Mouse (Mus musculus) WW6 (cell line): Measurements from ENCODE around the gene Cd200.

ENCODE experiments used
- DNase-seq: peaks from one replicate; pipeline ENCODE4 v3.0.0-alpha.2; 2013; ENCODE audit warnings: low read depth, low spot score

Gene Cd200

GRCm38 (mm10) chr16:45344879-45345278 lies 64.0 kb downstream of the Cd200 start:
- DNase-seq: no peak

- DNase-seq: no peak
These were observed 72.4 kb downstream of the Cd200 start for GRCm38 (mm10) chr16:45336478-45336877.

- DNase-seq: no peak
These were observed 74.0 kb downstream of the Cd200 start for GRCm38 (mm10) chr16:45334891-45335290.

GRCm38 (mm10) chr16:45334376-45334765 lies 74.5 kb downstream of the Cd200 start:
- no peak for DNase-seq

- DNase-seq: no peak
These were observed 75.0 kb downstream of the Cd200 start for GRCm38 (mm10) chr16:45333678-45334375.

- no peak for DNase-seq
These were observed 76.3 kb downstream of the Cd200 start for GRCm38 (mm10) chr16:45332591-45332990.
